ENCODE assay signal across 28 mouse cellular contexts in genomic region chr12:107890326-107890725, GRCm38 (mm10).
A peak's percentile ranks its signal among the peaks of the same experiment; 100 is the strongest.
DNase-seq lines count a peak whose midpoint lies in the region; ATAC-seq and TF ChIP-seq lines count a peak whose summit lies in the region.
"Had no signal": no experiment of that assay in that cellular context is flagged by ENCODE, and none has a peak within 500 bp of the region (broad histone marks: within the 10 kb centered on the region; RNA-seq: fewer than 3 reads in every experiment).

No protein-coding gene starts in this region.

- DNase-seq in heart, adult 11 months = peak; percentile 69
- DNase-seq in heart, postnatal 36 days = no peak
- no peak for DNase-seq in midbrain, embryonic 10.5 days (ENCODE audit: low spot score)
- DNase-seq in midbrain, postnatal 0 days (ENCODE audit: low spot score) = no peak
- DNase-seq in layer of hippocampus, postnatal 10 days (ENCODE audit: low spot score in 2 of 2) = no peak
- DNase-seq in thymus, postnatal 14 days = no peak
- DNase-seq: adrenal gland, postnatal 14 days; cerebellum, adult 11 months; cerebellum, adult 9-10 months; cerebellum, postnatal 36 days; heart, adult 2 months; heart, postnatal 14 days; kidney, adult 11 months; liver, postnatal 0 days; lung, postnatal 14 days; right cerebral cortex, postnatal 25 days; thymus, adult 18-20 months; thymus, postnatal 36 days had no signal

- peak overlapping the region; percentile 53 for H3K27ac ChIP-seq in midbrain, embryonic 10.5 days (replicated peaks)
- no peak overlapping the region for H3K27ac ChIP-seq in midbrain, postnatal 0 days (ENCODE audit: low read depth, low read length)
- peak overlapping the region; percentile 59; the same call in 1 of the 2 replicates for H3K27ac ChIP-seq in limb, embryonic 12.5 days
- H3K27ac ChIP-seq: embryonic facial prominence, embryonic 15.5 days; forebrain, embryonic 13.5 days; heart, adult 2 months; hindbrain, embryonic 14.5 days; left cerebral cortex, adult 2 months; liver, embryonic 12.5 days; midbrain, embryonic 15.5 days; stomach, postnatal 0 days had no signal

- H3K4me3 ChIP-seq in midbrain, embryonic 10.5 days = no peak overlapping the region
- no peak overlapping the region for H3K4me3 ChIP-seq in midbrain, postnatal 0 days (ENCODE audit: low read depth, low read length)
- no peak overlapping the region for H3K4me3 ChIP-seq in limb, embryonic 12.5 days (replicated peaks)
- H3K4me3 ChIP-seq: embryonic facial prominence, embryonic 15.5 days; forebrain, embryonic 13.5 days; heart, adult 2 months; left cerebral cortex, adult 2 months; liver, embryonic 12.5 days; midbrain, embryonic 15.5 days had no signal

- H3K9ac ChIP-seq in midbrain, postnatal 0 days (replicated peaks; ENCODE audit: low read length, poor library complexity, severe bottlenecking) = no peak overlapping the region
- no peak overlapping the region for H3K9ac ChIP-seq in limb, embryonic 12.5 days (replicated peaks)
- H3K9ac ChIP-seq: embryonic facial prominence, embryonic 15.5 days; forebrain, embryonic 13.5 days; hindbrain, embryonic 14.5 days; liver, embryonic 12.5 days; liver, postnatal 0 days; midbrain, embryonic 15.5 days had no signal

- no peak for ATAC-seq in midbrain, postnatal 0 days (ENCODE audit: low FRiP score)
- no peak for ATAC-seq in limb, embryonic 12.5 days (ENCODE audit: insufficient number of reproducible peaks, insufficient read depth, low FRiP score, low TSS enrichment, low read depth)
- ATAC-seq: forebrain, embryonic 13.5 days; inflammation-experienced regulatory T-cells, adult 6 months; liver, embryonic 12.5 days; liver, postnatal 0 days; midbrain, embryonic 15.5 days; Patski had no signal

- TF ChIP-seq CTCF in midbrain, postnatal 0 days (IDR thresholded peaks at IDR 0.05) = no peak

- H3K36me3 ChIP-seq in midbrain, embryonic 10.5 days = no peaks in the 10 kb centered on the region
- no peaks in the 10 kb centered on the region for H3K36me3 ChIP-seq in midbrain, postnatal 0 days (ENCODE audit: insufficient read depth, low read length)
- no peaks in the 10 kb centered on the region for H3K36me3 ChIP-seq in limb, embryonic 12.5 days
- H3K36me3 ChIP-seq: embryonic facial prominence, embryonic 15.5 days; liver, embryonic 12.5 days; midbrain, embryonic 15.5 days had no signal

- WGBS in midbrain, embryonic 10.5 days = 85% methylated on average over 7 of the region's 7 CpGs
- WGBS in midbrain, postnatal 0 days = 79% methylated on average over 7 of the region's 7 CpGs
- 64% methylated on average over 7 of the region's 7 CpGs for WGBS in limb, embryonic 12.5 days

- H3K9me3 ChIP-seq in midbrain, embryonic 10.5 days (replicated peaks) = no peaks in the 10 kb centered on the region
- no peaks in the 10 kb centered on the region for H3K9me3 ChIP-seq in midbrain, postnatal 0 days (ENCODE audit: low read length)
- H3K9me3 ChIP-seq in limb, embryonic 12.5 days = no peaks in the 10 kb centered on the region
- H3K9me3 ChIP-seq: embryonic facial prominence, embryonic 15.5 days; forebrain, embryonic 13.5 days; liver, embryonic 12.5 days; midbrain, embryonic 15.5 days had no signal

- no peak overlapping the region for H3K4me2 ChIP-seq in midbrain, postnatal 0 days (ENCODE audit: low read depth, low read length, poor library complexity, severe bottlenecking)
- H3K4me2 ChIP-seq in limb, embryonic 12.5 days = no peak overlapping the region
- H3K4me2 ChIP-seq: embryonic facial prominence, embryonic 15.5 days; forebrain, embryonic 13.5 days; hindbrain, embryonic 14.5 days; liver, embryonic 12.5 days; midbrain, embryonic 15.5 days had no signal

- H3K27me3 ChIP-seq in midbrain, embryonic 10.5 days (ENCODE audit: low read depth, poor library complexity, severe bottlenecking) = peaks cover 25% of the 10 kb centered on the region
- no peaks in the 10 kb centered on the region for H3K27me3 ChIP-seq in midbrain, postnatal 0 days (ENCODE audit: insufficient read depth, low read length)
- no peaks in the 10 kb centered on the region for H3K27me3 ChIP-seq in limb, embryonic 12.5 days
- H3K27me3 ChIP-seq: embryonic facial prominence, embryonic 15.5 days; forebrain, embryonic 13.5 days; liver, embryonic 12.5 days; midbrain, embryonic 15.5 days; Patski had no signal

- intact Hi-C loops in heart, postnatal 36 days (cut with DNase I) = no loop called here

- peaks cover 45% of the 10 kb centered on the region for H3K4me1 ChIP-seq in midbrain, embryonic 10.5 days
- H3K4me1 ChIP-seq in midbrain, postnatal 0 days (ENCODE audit: insufficient read depth, low read length) = no peaks in the 10 kb centered on the region
- H3K4me1 ChIP-seq in limb, embryonic 12.5 days (replicated peaks) = peaks cover 46% of the 10 kb centered on the region
- H3K4me1 ChIP-seq: liver, embryonic 12.5 days; midbrain, embryonic 15.5 days had no signal
